Mouse (Mus musculus) stomach, postnatal 0 days (tissue): ENCODE measurements at regions not wholly inside any gene's neighbourhood (a gene's known extent, or its start where the extent isn't known, plus 50 kb on each side); places are given as distances from the start of the nearest gene placed in this dataset.
A peak's percentile ranks its signal among the peaks of the same experiment; 100 is the strongest.

Experiments
- ATAC-seq: fragments of 200-750 bp; cut with Nextera tagmentation; 2 replicates; pipeline ENCODE4 v1.8.0; 2017; ENCODE audit not compliant: low FRiP score, low TSS enrichment
- DNase-seq: peaks from one replicate; pipeline ENCODE4 v3.0.0-alpha.2; 2016; ENCODE audit warnings: low spot score
- H3K27ac ChIP-seq: fragments of 300-500 bp; sonication (generic); replicated peaks from 2 replicates; pipeline ENCODE4 v1.5.1; 2014; ENCODE audit warnings: mild to moderate bottlenecking, control low read depth
- H3K27me3 ChIP-seq: fragments of 300-500 bp; sonication (generic); 2 replicates; pipeline ENCODE4 v1.6.1; 2014; ENCODE audit warnings: low read length; ENCODE audit not compliant: control insufficient read depth, insufficient read depth
- H3K36me3 ChIP-seq: fragments of 300-500 bp; sonication (generic); 2 replicates; pipeline ENCODE4 v1.6.1; 2014; ENCODE audit warnings: low read length, mixed read lengths; ENCODE audit not compliant: control insufficient read depth, insufficient read depth
- H3K4me1 ChIP-seq: fragments of 300-500 bp; sonication (generic); replicated peaks from 2 replicates; pipeline ENCODE4 v1.6.1; 2014; ENCODE audit warnings: antibody characterized with exemption; ENCODE audit not compliant: control insufficient read depth, insufficient read depth
- H3K4me2 ChIP-seq: fragments of 300-500 bp; sonication (generic); replicated peaks from 2 replicates; pipeline ENCODE4 v1.6.1; 2014; ENCODE audit warnings: low read depth, mild to moderate bottlenecking, control low read depth, moderate library complexity
- H3K4me3 ChIP-seq: fragments of 300-500 bp; sonication (generic); 2 replicates; pipeline ENCODE4 v1.5.1; 2014; ENCODE audit warnings: low read depth, low read length, control low read depth
- H3K9ac ChIP-seq: fragments of 300-500 bp; sonication (generic); 2 replicates; pipeline ENCODE4 v1.6.1; 2014; ENCODE audit warnings: mild to moderate bottlenecking, low read length, control low read depth, mixed read lengths
- H3K9me3 ChIP-seq: fragments of 300-500 bp; sonication (generic); 2 replicates; pipeline ENCODE4 v1.6.1; 2016; ENCODE audit warnings: low read length; ENCODE audit not compliant: control insufficient read depth
- CTCF ChIP-seq: IDR thresholded peaks from 2 replicates; pipeline ENCODE4 v1.5.1; 2016; ENCODE audit warnings: antibody characterized with exemption, low read depth, mild to moderate bottlenecking, moderate library complexity
- EP300 ChIP-seq: optimal IDR thresholded peaks from 2 replicates; pipeline ENCODE3; 2016; ENCODE audit warnings: antibody characterized with exemption
- WGBS: fragments of 180-500 bp; shearing (Covaris S2); extraction: QIAGEN DNeasy Blood & Tissue Kit; methylation state at CpG from one replicate; pipeline ENCODE4 v1.1.7; 2014; 5-methylcytosine and 5-hydroxymethylcytosine counted together

GRCm38 (mm10) chr12:94047972-94048371 is 1644.1 kb upstream of the Flrt2 start:
- ATAC-seq (no peak), DNase-seq (no peak)
- Histone ChIP-seq H3K9ac (no peak overlapping the region), H3K9me3 (no peaks in the 10 kb centered on the region), H3K4me3 (no peak overlapping the region), H3K27ac (no peak overlapping the region), H3K4me2 (no peak overlapping the region), H3K4me1 (no peaks in the 10 kb centered on the region), H3K36me3 (no peaks in the 10 kb centered on the region), H3K27me3 (no peaks in the 10 kb centered on the region)
- WGBS, result 80% methylated on average over 2 of the region's 2 CpGs
- TF ChIP-seq CTCF (no peak), EP300 (no peak)

GRCm38 (mm10) chr12:94057767-94058166 is 1634.3 kb upstream of the Flrt2 start:
- WGBS, result 77% methylated on average over 2 of the region's 2 CpGs
- H3K9ac ChIP-seq, result no peak overlapping the region
- ATAC-seq, result no peak

GRCm38 (mm10) chr12:94059641-94060040 is 1632.4 kb upstream of the Flrt2 start:
- peak; percentile 57 for TF ChIP-seq CTCF
- no peak for TF ChIP-seq EP300
- no peak overlapping the region for H3K4me2 ChIP-seq
- DNase-seq (no peak), ATAC-seq (no peak)
- H3K27me3 ChIP-seq, result no peaks in the 10 kb centered on the region
- H3K27ac ChIP-seq, result no peak overlapping the region
- H3K9me3 ChIP-seq, result no peaks in the 10 kb centered on the region
- no peaks in the 10 kb centered on the region for H3K36me3 ChIP-seq
- H3K4me1 ChIP-seq, result no peaks in the 10 kb centered on the region
- H3K9ac ChIP-seq, result no peak overlapping the region
- 84% methylated on average over 6 of the region's 6 CpGs for WGBS
- H3K4me3 ChIP-seq, result no peak overlapping the region

More at GRCm38 (mm10) chr12:94057767-94058166, 1634.3 kb upstream of the Flrt2 start:
- H3K4me2 ChIP-seq, result no peak overlapping the region
- TF ChIP-seq EP300 (no peak), CTCF (no peak)
- no peaks in the 10 kb centered on the region for H3K9me3 ChIP-seq
- no peak overlapping the region for H3K27ac ChIP-seq
- no peak overlapping the region for H3K4me3 ChIP-seq
- H3K27me3 ChIP-seq, result no peaks in the 10 kb centered on the region
- no peaks in the 10 kb centered on the region for H3K4me1 ChIP-seq
- H3K36me3 ChIP-seq, result no peaks in the 10 kb centered on the region
- DNase-seq, result no peak

DNA sequence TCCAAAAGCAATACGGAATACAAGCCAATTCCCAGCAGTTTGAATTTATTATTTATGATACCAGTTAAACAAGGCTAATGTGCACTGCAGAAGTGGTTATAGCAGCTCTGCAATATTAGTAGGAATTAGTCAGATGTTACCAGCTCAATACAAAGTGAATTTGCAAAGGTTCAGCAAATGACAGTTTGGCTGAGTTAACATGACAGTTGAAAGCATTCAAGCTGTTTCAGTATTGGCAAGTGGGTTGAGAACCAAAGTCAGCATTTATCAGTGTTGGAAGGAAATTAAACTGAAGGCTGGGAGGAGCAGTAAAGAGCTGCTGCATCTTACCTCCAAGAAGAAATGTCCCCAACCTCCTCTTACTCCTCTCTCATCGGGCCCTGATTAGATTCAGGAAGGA is 1631.7 kb upstream of the Flrt2 start:
- Histone ChIP-seq H3K9me3 (no peaks in the 10 kb centered on the region), H3K4me3 (no peak overlapping the region), H3K27me3 (no peaks in the 10 kb centered on the region), H3K4me1 (no peaks in the 10 kb centered on the region), H3K27ac (no peak overlapping the region), H3K36me3 (no peaks in the 10 kb centered on the region), H3K4me2 (no peak overlapping the region), H3K9ac (no peak overlapping the region)
- 59% methylated on average over 2 of the region's 2 CpGs for WGBS
- DNase-seq (no peak), ATAC-seq (no peak)
- no peak for TF ChIP-seq EP300
- TF ChIP-seq CTCF, result no peak

GRCm38 (mm10) chr12:94066444-94067152 is 1625.4 kb upstream of the Flrt2 start:
- H3K36me3 ChIP-seq, result no peaks in the 10 kb centered on the region
- 49% methylated on average over 9 of the region's 9 CpGs for WGBS
- no peak for ATAC-seq
- no peak overlapping the region for H3K4me3 ChIP-seq
- H3K4me2 ChIP-seq, result no peak overlapping the region
- H3K27me3 ChIP-seq, result no peaks in the 10 kb centered on the region
- H3K9me3 ChIP-seq, result no peaks in the 10 kb centered on the region
- H3K27ac ChIP-seq, result no peak overlapping the region
- TF ChIP-seq EP300 (no peak), CTCF (no peak)
- no peak overlapping the region for H3K9ac ChIP-seq
- no peaks in the 10 kb centered on the region for H3K4me1 ChIP-seq
- no peak for DNase-seq

GRCm38 (mm10) chr12:94070940-94071505 is 1621.0 kb upstream of the Flrt2 start:
- H3K9me3 ChIP-seq, result no peaks in the 10 kb centered on the region
- DNase-seq (no peak), ATAC-seq (no peak)
- no peak overlapping the region for H3K4me3 ChIP-seq
- TF ChIP-seq EP300 (no peak), CTCF (no peak)
- no peak overlapping the region for H3K9ac ChIP-seq
- no peak overlapping the region for H3K27ac ChIP-seq
- H3K27me3 ChIP-seq, result no peaks in the 10 kb centered on the region
- H3K36me3 ChIP-seq, result no peaks in the 10 kb centered on the region
- 49% methylated on average over 2 of the region's 2 CpGs for WGBS
- no peaks in the 10 kb centered on the region for H3K4me1 ChIP-seq
- H3K4me2 ChIP-seq, result no peak overlapping the region
